Mouse (Mus musculus): ENCODE data around the gene Zfp354b.

DNA sequence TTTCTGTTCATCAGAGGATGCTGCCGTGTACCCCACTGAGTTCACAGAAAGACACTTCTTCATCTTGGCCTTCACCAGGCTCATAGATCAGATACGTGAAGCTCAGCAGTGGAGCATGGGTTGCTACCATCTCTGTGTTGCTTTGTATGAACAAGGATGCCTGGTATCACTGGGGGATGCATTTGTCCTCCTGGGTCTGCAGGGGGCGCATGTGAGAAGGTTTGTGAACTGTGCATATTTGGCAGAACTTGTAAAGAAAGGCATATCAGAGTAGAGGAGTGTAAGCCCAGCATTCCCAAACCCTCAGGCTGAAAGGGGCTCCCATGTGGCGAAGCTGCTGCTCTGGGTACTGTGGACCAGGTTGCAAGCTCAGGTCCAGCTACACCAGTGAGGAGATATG lies 45.8 kb upstream of the Zfp354b start:
- TF ChIP-seq POLR2A (IDR thresholded peaks at IDR 0.05; ENCODE audit: borderline replicate concordance, extremely low read depth, low read depth, low read length) (no peak), CTCF (IDR thresholded peaks at IDR 0.05; ENCODE audit: insufficient read depth, low read length) (no peak)

Data from lung, adult 2 months (tissue).